Mouse (Mus musculus): Measurements from ENCODE around the gene Nav2. TPM values are rescaled to one million over a fixed set of nuclear protein-coding genes. Genes with fewer than 3 reads are reported as not detected.

Nav2 gene
- polyA plus RNA-seq, 1 experiment from 2014 or later: 4.1 TPM

DNA sequence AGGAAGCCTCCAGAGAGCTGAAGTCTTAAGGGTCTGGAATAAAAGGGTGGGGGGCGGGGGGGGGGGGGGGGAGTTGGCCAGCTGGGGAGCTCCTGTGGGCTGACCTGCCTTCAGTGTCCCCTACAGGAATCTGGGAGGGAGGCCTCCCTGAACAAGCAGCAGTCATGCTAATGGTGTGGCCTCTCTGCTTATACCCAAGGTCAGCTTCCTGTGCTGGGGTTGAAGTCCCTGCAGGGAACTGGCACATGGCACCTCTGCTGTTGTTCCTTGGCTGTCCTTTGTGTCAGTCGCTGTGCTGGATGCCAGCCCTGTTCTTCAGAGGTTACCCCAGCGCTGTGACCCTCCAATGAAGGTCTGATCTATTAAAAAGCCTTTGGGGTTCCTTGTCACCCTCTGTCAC, 596.5 kb downstream of the Nav2 start:
- Histone ChIP-seq H3K9me3 (replicated peaks; ENCODE audit: control insufficient read depth, low read length) (no peaks in the 10 kb centered on the region), H3K4me3 (ENCODE audit: low read depth, low read length) (no peak overlapping the region), H3K9ac (ENCODE audit: low read depth, low read length) (no peak overlapping the region), H3K27me3 (ENCODE audit: control insufficient read depth, insufficient read depth, low read depth, low read length) (no peaks in the 10 kb centered on the region), H3K4me1 (ENCODE audit: control insufficient read depth, low read depth, low read length) (peaks cover 3% of the 10 kb centered on the region), H3K4me2 (ENCODE audit: low read depth, low read length) (no peak overlapping the region), H3K36me3 (ENCODE audit: control insufficient read depth, insufficient read depth) (no peaks in the 10 kb centered on the region), H3K27ac (ENCODE audit: low read length) (peak overlapping the region; percentile 18)
- WGBS (ENCODE audit: insufficient replicate concordance): 25% methylated on average over 2 of the region's 3 CpGs
- ATAC-seq (ENCODE audit: low read depth): no peak

GRCm38 (mm10) chr7:49506085-49506820, 597.7 kb downstream of the Nav2 start:
- ATAC-seq (ENCODE audit: low read depth): peak; percentile 91
- Histone ChIP-seq H3K36me3 (ENCODE audit: control insufficient read depth, insufficient read depth) (no peaks in the 10 kb centered on the region), H3K9ac (ENCODE audit: low read depth, low read length) (no peak overlapping the region), H3K4me1 (ENCODE audit: control insufficient read depth, low read depth, low read length) (peaks cover 5% of the 10 kb centered on the region), H3K27ac (ENCODE audit: low read length) (peak overlapping the region; percentile 72), H3K9me3 (replicated peaks; ENCODE audit: control insufficient read depth, low read length) (no peaks in the 10 kb centered on the region), H3K4me2 (ENCODE audit: low read depth, low read length) (peak overlapping the region; percentile 28; the same call in 1 of the 2 replicates), H3K27me3 (ENCODE audit: control insufficient read depth, insufficient read depth, low read depth, low read length) (no peaks in the 10 kb centered on the region), H3K4me3 (ENCODE audit: low read depth, low read length) (0 out of 2 replicates have a peak overlapping the region, but pooled peaks have one; percentile 4)
- WGBS (ENCODE audit: insufficient replicate concordance): 54% methylated on average over 12 of the region's 12 CpGs

DNA sequence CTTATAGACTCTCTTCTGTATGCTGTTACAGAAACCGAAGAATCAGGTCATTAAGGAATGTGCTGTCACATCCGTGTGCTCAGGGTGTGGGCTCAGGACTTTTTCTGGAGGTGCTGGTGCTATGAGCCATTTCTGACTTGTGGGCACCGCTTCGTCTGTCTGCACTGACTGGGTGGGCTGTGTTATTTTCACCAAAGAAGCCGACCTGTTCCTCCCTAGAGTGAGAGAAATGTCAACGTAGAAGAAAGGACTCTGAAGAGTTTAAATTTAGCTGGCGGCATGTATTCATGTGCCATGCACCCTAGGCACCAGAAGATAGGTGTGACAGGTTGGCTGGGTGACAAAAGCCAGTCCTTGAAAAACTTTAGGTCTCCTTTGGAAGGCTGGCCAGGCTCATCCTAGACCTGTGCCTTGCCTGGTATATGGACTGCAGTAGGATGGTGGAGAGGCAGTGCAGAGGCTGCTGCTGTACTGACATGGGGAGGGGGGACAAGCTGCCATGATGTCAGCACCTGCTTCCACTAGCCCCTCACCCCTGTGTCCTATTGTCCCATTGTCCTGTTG, 599.5 kb downstream of the Nav2 start:
- H3K9ac ChIP-seq (ENCODE audit: low read depth, low read length): no peak overlapping the region
- ATAC-seq (ENCODE audit: low read depth): no peak
- H3K4me1 ChIP-seq (ENCODE audit: control insufficient read depth, low read depth, low read length): peaks cover 5% of the 10 kb centered on the region
- H3K9me3 ChIP-seq (replicated peaks; ENCODE audit: control insufficient read depth, low read length): no peaks in the 10 kb centered on the region
- H3K27ac ChIP-seq (ENCODE audit: low read length): no peak overlapping the region
- no peak overlapping the region for H3K4me3 ChIP-seq (ENCODE audit: low read depth, low read length)
- no peaks in the 10 kb centered on the region for H3K27me3 ChIP-seq (ENCODE audit: control insufficient read depth, insufficient read depth, low read depth, low read length)
- H3K36me3 ChIP-seq (ENCODE audit: control insufficient read depth, insufficient read depth): no peaks in the 10 kb centered on the region
- WGBS (ENCODE audit: insufficient replicate concordance): 60% methylated on average over 7 of the region's 7 CpGs
- H3K4me2 ChIP-seq (ENCODE audit: low read depth, low read length): no peak overlapping the region

DNA sequence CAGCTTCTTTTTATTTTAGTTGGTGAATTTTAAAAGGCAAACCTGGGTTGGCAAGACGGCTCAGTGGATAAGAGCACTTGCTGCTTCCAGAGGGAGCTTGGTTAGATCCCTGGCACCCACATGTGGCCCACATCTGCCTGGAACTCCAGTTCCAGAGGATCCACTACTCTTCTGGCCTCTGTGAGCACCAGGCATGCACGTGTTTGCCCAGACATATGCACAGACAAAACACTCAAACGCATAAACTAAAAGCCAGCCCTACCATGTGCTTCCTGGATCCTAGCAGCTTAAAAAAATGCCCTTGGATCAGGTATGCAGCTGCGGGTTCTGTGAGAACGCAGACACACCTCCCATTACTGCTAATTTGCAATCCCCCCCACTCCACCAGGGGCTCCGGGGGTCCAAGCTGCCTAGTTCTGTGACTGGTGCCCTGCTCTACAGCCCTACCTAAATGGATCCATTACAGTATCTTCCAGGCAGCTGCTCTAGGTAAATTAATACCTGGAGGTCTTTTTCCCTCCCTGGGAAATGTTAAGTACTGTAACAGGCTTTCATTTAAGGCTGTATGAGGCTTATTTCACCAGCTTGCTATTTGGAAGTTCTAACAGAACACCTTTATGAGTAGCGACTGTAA, 603.4 kb downstream of the Nav2 start:
- H3K9me3 ChIP-seq (replicated peaks; ENCODE audit: control insufficient read depth, low read length): no peaks in the 10 kb centered on the region
- peaks cover 5% of the 10 kb centered on the region for H3K4me1 ChIP-seq (ENCODE audit: control insufficient read depth, low read depth, low read length)
- H3K9ac ChIP-seq (ENCODE audit: low read depth, low read length): no peak overlapping the region
- no peak for ATAC-seq (ENCODE audit: low read depth)
- no peaks in the 10 kb centered on the region for H3K36me3 ChIP-seq (ENCODE audit: control insufficient read depth, insufficient read depth)
- no peak overlapping the region for H3K4me3 ChIP-seq (ENCODE audit: low read depth, low read length)
- H3K27ac ChIP-seq (ENCODE audit: low read length): no peak overlapping the region
- no peak overlapping the region for H3K4me2 ChIP-seq (ENCODE audit: low read depth, low read length)
- H3K27me3 ChIP-seq (ENCODE audit: control insufficient read depth, insufficient read depth, low read depth, low read length): no peaks in the 10 kb centered on the region
- 43% methylated on average over 7 of the region's 7 CpGs for WGBS (ENCODE audit: insufficient replicate concordance)

- H3K27me3 ChIP-seq (ENCODE audit: control insufficient read depth, insufficient read depth, low read depth, low read length): no peaks in the 10 kb centered on the region
These were observed 605.4 kb downstream of the Nav2 start for GRCm38 (mm10) chr7:49513763-49514437.

GRCm38 (mm10) chr7:49515012-49515411, 606.5 kb downstream of the Nav2 start:
- Histone ChIP-seq H3K4me1 (ENCODE audit: control insufficient read depth, low read depth, low read length) (peaks cover 5% of the 10 kb centered on the region), H3K27me3 (ENCODE audit: control insufficient read depth, insufficient read depth, low read depth, low read length) (no peaks in the 10 kb centered on the region), H3K36me3 (ENCODE audit: control insufficient read depth, insufficient read depth) (no peaks in the 10 kb centered on the region), H3K27ac (ENCODE audit: low read length) (no peak overlapping the region), H3K4me2 (ENCODE audit: low read depth, low read length) (no peak overlapping the region), H3K9ac (ENCODE audit: low read depth, low read length) (no peak overlapping the region), H3K4me3 (ENCODE audit: low read depth, low read length) (no peak overlapping the region), H3K9me3 (replicated peaks; ENCODE audit: control insufficient read depth, low read length) (no peaks in the 10 kb centered on the region)
- peak; percentile 39; the same call in 1 of the 2 replicates for ATAC-seq (ENCODE audit: low read depth)
- WGBS (ENCODE audit: insufficient replicate concordance): 61% methylated on average over 2 of the region's 2 CpGs

More at GRCm38 (mm10) chr7:49513763-49514437, 605.4 kb downstream of the Nav2 start:
- ATAC-seq (ENCODE audit: low read depth): no peak
- no peak overlapping the region for H3K4me3 ChIP-seq (ENCODE audit: low read depth, low read length)
- H3K36me3 ChIP-seq (ENCODE audit: control insufficient read depth, insufficient read depth): no peaks in the 10 kb centered on the region
- WGBS (ENCODE audit: insufficient replicate concordance): 44% methylated on average over 6 of the region's 6 CpGs
- H3K27ac ChIP-seq (ENCODE audit: low read length): no peak overlapping the region
- no peaks in the 10 kb centered on the region for H3K9me3 ChIP-seq (replicated peaks; ENCODE audit: control insufficient read depth, low read length)
- no peak overlapping the region for H3K9ac ChIP-seq (ENCODE audit: low read depth, low read length)
- H3K4me2 ChIP-seq (ENCODE audit: low read depth, low read length): no peak overlapping the region
- H3K4me1 ChIP-seq (ENCODE audit: control insufficient read depth, low read depth, low read length): peaks cover 5% of the 10 kb centered on the region

GRCm38 (mm10) chr7:49520504-49520903, 612.0 kb downstream of the Nav2 start:
- ATAC-seq (ENCODE audit: low read depth): no peak
- Histone ChIP-seq H3K4me2 (ENCODE audit: low read depth, low read length) (no peak overlapping the region), H3K9ac (ENCODE audit: low read depth, low read length) (no peak overlapping the region), H3K36me3 (ENCODE audit: control insufficient read depth, insufficient read depth) (no peaks in the 10 kb centered on the region), H3K9me3 (replicated peaks; ENCODE audit: control insufficient read depth, low read length) (no peaks in the 10 kb centered on the region), H3K4me3 (ENCODE audit: low read depth, low read length) (no peak overlapping the region), H3K27me3 (ENCODE audit: control insufficient read depth, insufficient read depth, low read depth, low read length) (peaks cover 6% of the 10 kb centered on the region), H3K4me1 (ENCODE audit: control insufficient read depth, low read depth, low read length) (peaks cover 8% of the 10 kb centered on the region), H3K27ac (ENCODE audit: low read length) (no peak overlapping the region)
- 61% methylated on average over 2 of the region's 2 CpGs for WGBS (ENCODE audit: insufficient replicate concordance)

DNA sequence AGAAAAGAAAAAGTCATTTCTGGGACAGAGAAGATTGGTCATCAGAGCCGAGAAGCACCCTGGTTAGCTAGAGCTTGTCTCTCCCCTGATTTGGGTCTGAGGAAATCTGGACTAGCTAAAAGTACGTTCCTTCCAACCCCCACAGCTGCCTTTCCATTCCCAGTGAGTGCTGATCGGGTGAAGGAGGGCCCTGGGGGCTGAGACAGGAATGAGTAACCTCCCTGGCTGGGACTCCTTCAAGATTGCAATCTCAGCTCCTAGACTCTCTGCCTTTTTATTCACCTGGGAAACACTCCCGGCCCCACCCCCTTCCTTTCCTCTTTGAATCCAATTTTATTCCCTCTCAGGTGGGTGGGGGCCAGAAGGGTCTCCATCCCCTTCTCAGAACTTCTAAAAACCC, 612.8 kb downstream of the Nav2 start:
- H3K4me3 ChIP-seq (ENCODE audit: low read depth, low read length): no peak overlapping the region
- H3K27ac ChIP-seq (ENCODE audit: low read length): no peak overlapping the region
- H3K9ac ChIP-seq (ENCODE audit: low read depth, low read length): no peak overlapping the region
- peaks cover 6% of the 10 kb centered on the region for H3K27me3 ChIP-seq (ENCODE audit: control insufficient read depth, insufficient read depth, low read depth, low read length)
- ATAC-seq (ENCODE audit: low read depth): no peak
- H3K4me1 ChIP-seq (ENCODE audit: control insufficient read depth, low read depth, low read length): peaks cover 10% of the 10 kb centered on the region
- H3K9me3 ChIP-seq (replicated peaks; ENCODE audit: control insufficient read depth, low read length): no peaks in the 10 kb centered on the region
- H3K36me3 ChIP-seq (ENCODE audit: control insufficient read depth, insufficient read depth): no peaks in the 10 kb centered on the region
- 28% methylated on average over 4 of the region's 4 CpGs for WGBS (ENCODE audit: insufficient replicate concordance)
- no peak overlapping the region for H3K4me2 ChIP-seq (ENCODE audit: low read depth, low read length)

All from liver, embryonic 16.5 days (tissue).